Mouse (Mus musculus): ENCODE data around the gene Tas2r124. TPM values are rescaled to one million over a fixed set of nuclear protein-coding genes. Genes with fewer than 3 reads are reported as not detected.

Tas2r124 gene
- polyA plus RNA-seq, 1 experiment from 2014 or later, result not detected

Other genes starting within 250 kb of the Tas2r124 start
- not detected in 2 replicates for gene Prh1, start 184.9 kb upstream of the Tas2r124 start, polyA plus RNA-seq (2015; fragmentation: Nextera tagmentation; extraction: Ambion mirVana)
- not detected in 2 replicates for gene Prp2, start 158.8 kb upstream of the Tas2r124 start, polyA plus RNA-seq (2015; fragmentation: Nextera tagmentation; extraction: Ambion mirVana)
- gene A630073D07Rik, start 103.2 kb upstream of the Tas2r124 start, polyA plus RNA-seq (2015; fragmentation: Nextera tagmentation; extraction: Ambion mirVana), result not detected in 2 replicates
- gene Tas2r120, start 97.8 kb upstream of the Tas2r124 start, polyA plus RNA-seq (2015; fragmentation: Nextera tagmentation; extraction: Ambion mirVana), result not detected in 2 replicates
- gene Tas2r121, start 53.7 kb upstream of the Tas2r124 start, polyA plus RNA-seq (2015; fragmentation: Nextera tagmentation; extraction: Ambion mirVana), result not detected in 2 replicates
- gene Tas2r122, start 42.8 kb upstream of the Tas2r124 start, polyA plus RNA-seq (2015; fragmentation: Nextera tagmentation; extraction: Ambion mirVana), result not detected in 2 replicates
- gene Tas2r115, start 16.7 kb upstream of the Tas2r124 start, polyA plus RNA-seq (2015; fragmentation: Nextera tagmentation; extraction: Ambion mirVana), result not detected in 2 replicates
- gene Tas2r102, start 7.4 kb downstream of the Tas2r124 start, polyA plus RNA-seq (2015; fragmentation: Nextera tagmentation; extraction: Ambion mirVana), result not detected in 2 replicates
- not detected in 2 replicates for gene Tas2r136, start 23.4 kb downstream of the Tas2r124 start, polyA plus RNA-seq (2015; fragmentation: Nextera tagmentation; extraction: Ambion mirVana)
- gene Tas2r117, start 48.1 kb downstream of the Tas2r124 start, polyA plus RNA-seq (2015; fragmentation: Nextera tagmentation; extraction: Ambion mirVana), result not detected in 2 replicates
- not detected in 2 replicates for gene Tas2r123, start 92.4 kb downstream of the Tas2r124 start, polyA plus RNA-seq (2015; fragmentation: Nextera tagmentation; extraction: Ambion mirVana)
- not detected in 2 replicates for gene Tas2r116, start 100.7 kb downstream of the Tas2r124 start, polyA plus RNA-seq (2015; fragmentation: Nextera tagmentation; extraction: Ambion mirVana)
- gene Tas2r110, start 113.3 kb downstream of the Tas2r124 start, polyA plus RNA-seq (2015; fragmentation: Nextera tagmentation; extraction: Ambion mirVana), result not detected in 2 replicates
- gene Tas2r113, start 138.3 kb downstream of the Tas2r124 start, polyA plus RNA-seq (2015; fragmentation: Nextera tagmentation; extraction: Ambion mirVana), result not detected in 2 replicates
- gene Tas2r125, start 154.9 kb downstream of the Tas2r124 start, polyA plus RNA-seq (2015; fragmentation: Nextera tagmentation; extraction: Ambion mirVana), result not detected in 2 replicates
- gene Tas2r129, start 196.4 kb downstream of the Tas2r124 start, polyA plus RNA-seq (2015; fragmentation: Nextera tagmentation; extraction: Ambion mirVana), result not detected in 2 replicates
- gene Tas2r131, start 203.2 kb downstream of the Tas2r124 start, polyA plus RNA-seq (2015; fragmentation: Nextera tagmentation; extraction: Ambion mirVana), result not detected in 2 replicates
- not detected in 2 replicates for gene Tas2r109, start 226.2 kb downstream of the Tas2r124 start, polyA plus RNA-seq (2015; fragmentation: Nextera tagmentation; extraction: Ambion mirVana)